Mouse (Mus musculus): ENCODE data around the gene 1600014C23Rik. TPM values are rescaled to one million over a fixed set of nuclear protein-coding genes. Genes with fewer than 3 reads are reported as not detected.

The 1600014C23Rik gene
- polyA plus RNA-seq, 1 experiment from 2014 or later: not detected

DNA sequence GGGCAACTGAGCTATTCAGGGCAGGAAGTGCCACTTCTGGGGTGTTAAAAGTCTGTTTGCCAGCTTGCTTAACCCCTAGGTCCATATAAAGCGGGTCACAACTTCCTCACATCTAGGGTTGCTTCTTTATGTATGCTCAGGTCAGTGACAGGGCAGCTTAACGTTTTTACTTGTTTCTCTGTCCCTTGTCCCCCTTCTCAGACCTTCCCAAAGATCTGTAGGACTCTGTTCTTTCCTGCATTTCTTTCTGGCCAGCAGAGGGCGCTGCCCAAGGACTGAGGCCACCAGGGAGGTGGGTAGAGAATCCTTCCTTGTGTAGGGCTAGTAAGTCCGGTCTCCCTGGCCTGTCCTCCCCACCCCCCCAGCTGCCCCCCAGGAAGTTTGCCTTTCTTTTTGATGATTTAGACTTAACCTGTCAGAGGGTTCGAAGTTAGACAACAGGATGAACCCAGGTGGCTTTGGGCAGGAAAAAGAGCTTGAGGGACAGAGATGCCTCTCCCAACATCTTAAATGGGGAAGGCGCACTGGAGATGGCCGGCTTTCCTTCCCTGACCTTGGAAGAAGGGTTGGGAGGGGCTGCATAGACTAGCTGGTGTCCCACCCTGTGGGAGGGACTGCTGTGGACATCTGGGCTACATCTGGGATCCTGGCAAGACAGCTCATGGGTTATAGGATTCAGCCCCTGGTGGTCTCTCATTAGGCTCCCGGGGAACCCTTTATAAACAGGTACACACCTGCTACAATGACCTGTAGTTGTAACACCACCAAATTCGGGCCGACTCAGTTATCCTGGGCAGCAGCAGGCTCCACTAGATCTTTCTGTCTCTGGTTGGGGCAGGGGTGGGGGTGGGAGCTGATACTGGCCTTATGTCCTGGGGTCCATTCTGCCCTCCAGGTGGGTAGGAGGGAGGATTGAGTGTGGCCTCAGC lies 2.0 kb upstream of the 1600014C23Rik start:
- H3K9me3 ChIP-seq (ENCODE audit: control insufficient read depth, low read length): peaks cover 8% of the 10 kb centered on the region; the same call in 1 of the 2 replicates
- peaks cover 20% of the 10 kb centered on the region for H3K4me1 ChIP-seq (ENCODE audit: control insufficient read depth, insufficient read depth, low read length)
- H3K27ac ChIP-seq (replicated peaks; ENCODE audit: low read depth, low read length): peak overlapping the region; percentile 91
- WGBS: 3% methylated on average over 10 of the region's 10 CpGs
- peak overlapping the region; percentile 68 for H3K9ac ChIP-seq (ENCODE audit: low read depth, low read length)
- peak overlapping the region; percentile 46 for H3K4me3 ChIP-seq (ENCODE audit: low read depth, low read length)
- H3K36me3 ChIP-seq (ENCODE audit: control insufficient read depth, insufficient read depth, low read length): no peaks in the 10 kb centered on the region
- peak overlapping the region; percentile 69 for H3K4me2 ChIP-seq (ENCODE audit: low read depth, low read length)
- ATAC-seq (ENCODE audit: low read depth): peak; percentile 54
- DNase-seq (ENCODE audit: low spot score): peak; percentile 88
- H3K27me3 ChIP-seq (replicated peaks; ENCODE audit: control insufficient read depth, insufficient read depth, low read length): peaks cover 13% of the 10 kb centered on the region

DNA sequence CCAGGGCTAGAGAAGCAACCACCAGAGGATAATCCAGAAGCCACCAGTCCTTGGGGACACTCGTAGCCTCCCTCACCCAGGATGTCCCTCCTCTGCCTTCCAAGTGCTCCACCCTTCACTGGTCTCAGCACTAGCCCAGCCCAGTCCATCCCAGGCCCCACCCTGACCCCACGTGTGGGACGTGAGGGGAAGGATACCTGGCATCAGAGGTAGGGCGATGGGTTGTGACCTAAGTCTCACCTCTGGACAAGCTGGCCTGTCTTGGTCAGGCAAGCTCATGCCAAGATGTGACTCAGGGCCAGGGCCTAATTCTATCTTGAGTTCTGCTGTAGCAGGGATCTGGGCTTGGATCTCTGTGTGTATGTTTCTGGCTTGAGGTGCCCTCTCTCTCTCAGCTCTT lies 1.2 kb upstream of the 1600014C23Rik start:
- Histone ChIP-seq H3K36me3 (ENCODE audit: control insufficient read depth, insufficient read depth, low read length) (no peaks in the 10 kb centered on the region), H3K4me3 (ENCODE audit: low read depth, low read length) (no peak overlapping the region), H3K9ac (ENCODE audit: low read depth, low read length) (no peak overlapping the region), H3K27me3 (replicated peaks; ENCODE audit: control insufficient read depth, insufficient read depth, low read length) (peaks cover 13% of the 10 kb centered on the region), H3K27ac (replicated peaks; ENCODE audit: low read depth, low read length) (0 out of 2 replicates have a peak overlapping the region, but pooled peaks have one; percentile 39), H3K4me1 (ENCODE audit: control insufficient read depth, insufficient read depth, low read length) (peaks cover 20% of the 10 kb centered on the region), H3K4me2 (ENCODE audit: low read depth, low read length) (no peak overlapping the region), H3K9me3 (ENCODE audit: control insufficient read depth, low read length) (peaks cover 8% of the 10 kb centered on the region; the same call in 1 of the 2 replicates)
- WGBS: 76% methylated on average over 4 of the region's 4 CpGs
- DNase-seq (ENCODE audit: low spot score) (no peak), ATAC-seq (ENCODE audit: low read depth) (no peak)

DNA sequence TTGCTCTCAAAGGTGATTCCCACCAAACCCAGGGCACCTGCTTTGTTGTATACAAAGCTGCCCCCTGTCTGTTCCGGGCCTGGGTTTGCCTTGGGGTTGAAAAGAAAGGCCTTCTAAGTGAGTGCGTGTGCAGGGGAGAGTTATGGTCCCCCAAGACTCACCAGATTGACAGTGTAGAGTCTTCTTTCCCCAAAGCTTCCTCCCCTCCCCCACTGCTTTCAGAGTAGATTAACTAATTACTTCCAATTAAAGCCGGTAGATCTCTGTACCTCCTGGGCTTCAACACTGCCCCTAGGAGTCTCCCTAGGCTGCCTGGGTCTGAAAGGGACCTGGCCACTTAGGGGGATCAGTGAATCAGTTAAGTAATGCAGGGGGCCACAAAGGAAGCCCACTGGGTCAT lies 689 bp upstream of the 1600014C23Rik start:
- 33% methylated on average over 3 of the region's 3 CpGs for WGBS
- ATAC-seq (ENCODE audit: low read depth) (no peak), DNase-seq (ENCODE audit: low spot score) (no peak)
- Histone ChIP-seq H3K4me2 (ENCODE audit: low read depth, low read length) (peak overlapping the region; percentile 86), H3K27me3 (replicated peaks; ENCODE audit: control insufficient read depth, insufficient read depth, low read length) (peaks cover 13% of the 10 kb centered on the region), H3K9me3 (ENCODE audit: control insufficient read depth, low read length) (peaks cover 8% of the 10 kb centered on the region; the same call in 1 of the 2 replicates), H3K4me3 (ENCODE audit: low read depth, low read length) (peak overlapping the region; percentile 38), H3K4me1 (ENCODE audit: control insufficient read depth, insufficient read depth, low read length) (peaks cover 20% of the 10 kb centered on the region), H3K36me3 (ENCODE audit: control insufficient read depth, insufficient read depth, low read length) (no peaks in the 10 kb centered on the region), H3K9ac (ENCODE audit: low read depth, low read length) (peak overlapping the region; percentile 59; the same call in 1 of the 2 replicates), H3K27ac (replicated peaks; ENCODE audit: low read depth, low read length) (0 out of 2 replicates have a peak overlapping the region, but pooled peaks have one; percentile 39)

DNA sequence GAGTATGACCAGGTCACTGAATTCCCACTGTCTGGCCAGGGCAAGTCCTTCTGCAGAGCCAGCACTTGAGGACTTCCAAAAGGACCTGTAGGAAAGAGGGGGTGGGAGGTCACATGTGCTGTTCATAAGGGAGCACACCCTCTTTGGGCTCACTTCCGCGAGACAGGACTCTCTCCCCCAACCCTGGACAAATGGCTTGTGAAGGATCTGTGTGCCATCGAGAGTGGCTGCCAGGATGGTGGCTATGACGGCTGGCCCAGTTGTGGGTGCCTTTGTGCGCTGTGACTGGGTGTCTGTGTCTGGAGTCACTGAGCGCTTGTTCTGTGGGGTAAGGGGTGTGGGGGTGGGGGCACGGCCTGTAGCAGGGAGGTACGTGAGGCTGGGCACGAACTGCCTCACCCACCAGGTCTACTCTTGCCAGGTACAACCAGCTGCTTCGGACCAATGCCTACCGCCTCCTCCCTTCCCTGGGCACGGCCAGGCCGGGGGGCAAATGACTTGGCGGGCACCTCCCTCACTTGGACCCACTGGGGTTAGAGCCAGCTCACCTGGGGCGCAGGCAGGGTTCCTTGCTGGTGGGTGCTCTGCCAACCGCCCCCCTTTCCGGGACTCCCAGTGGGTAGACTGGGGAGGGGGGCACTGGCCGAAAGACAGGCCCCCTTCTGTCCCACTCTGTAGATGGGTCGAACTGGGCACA lies 458 bp downstream of the 1600014C23Rik start:
- Histone ChIP-seq H3K4me1 (ENCODE audit: control insufficient read depth, insufficient read depth, low read length) (peaks cover 20% of the 10 kb centered on the region), H3K4me2 (ENCODE audit: low read depth, low read length) (peak overlapping the region; percentile 86), H3K27ac (replicated peaks; ENCODE audit: low read depth, low read length) (no peak overlapping the region), H3K9ac (ENCODE audit: low read depth, low read length) (peak overlapping the region; percentile 59), H3K36me3 (ENCODE audit: control insufficient read depth, insufficient read depth, low read length) (no peaks in the 10 kb centered on the region), H3K27me3 (replicated peaks; ENCODE audit: control insufficient read depth, insufficient read depth, low read length) (peaks cover 13% of the 10 kb centered on the region), H3K4me3 (ENCODE audit: low read depth, low read length) (peak overlapping the region; percentile 38), H3K9me3 (ENCODE audit: control insufficient read depth, low read length) (no peaks in the 10 kb centered on the region)
- DNase-seq (ENCODE audit: low spot score): no peak
- ATAC-seq (ENCODE audit: low read depth): no peak
- WGBS: 64% methylated on average over 18 of the region's 19 CpGs

DNA sequence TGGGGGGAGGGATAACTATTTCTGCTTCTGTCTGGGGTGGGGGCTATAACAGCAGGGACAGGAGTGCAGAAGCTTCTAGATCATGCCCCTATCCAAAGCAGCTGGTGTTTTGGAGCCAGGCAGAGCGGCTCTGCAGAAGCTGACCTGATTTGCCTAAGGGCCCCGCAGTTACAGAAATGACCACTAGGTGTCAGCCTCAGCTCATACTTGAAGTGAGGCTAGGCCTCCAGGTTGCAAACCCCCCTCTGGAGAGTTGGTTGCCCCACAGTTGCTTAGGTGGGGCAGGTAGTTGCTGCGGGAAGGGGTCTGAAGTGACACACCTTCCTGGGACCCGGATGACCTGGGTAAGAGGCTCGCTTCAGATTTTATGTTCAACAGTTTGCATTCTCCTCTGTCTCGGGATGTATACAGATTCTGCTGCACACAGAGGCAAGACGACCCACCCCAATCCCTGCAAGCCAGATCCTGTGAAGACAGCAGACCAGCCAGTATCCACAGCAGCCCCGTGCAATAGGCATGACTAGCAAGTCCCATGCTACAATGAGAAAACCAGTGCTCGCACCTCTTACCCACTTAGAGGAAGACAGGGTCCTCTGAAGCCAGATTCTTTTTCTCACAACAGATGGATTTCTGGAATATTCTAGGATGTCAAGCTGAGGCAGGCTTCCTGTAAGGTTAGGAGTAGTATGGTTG lies 2.3 kb downstream of the 1600014C23Rik start:
- H3K9ac ChIP-seq (ENCODE audit: low read depth, low read length): no peak overlapping the region
- H3K27ac ChIP-seq (replicated peaks; ENCODE audit: low read depth, low read length): no peak overlapping the region
- peaks cover 20% of the 10 kb centered on the region for H3K4me1 ChIP-seq (ENCODE audit: control insufficient read depth, insufficient read depth, low read length)
- no peaks in the 10 kb centered on the region for H3K9me3 ChIP-seq (ENCODE audit: control insufficient read depth, low read length)
- 17% methylated on average over 9 of the region's 9 CpGs for WGBS
- no peak overlapping the region for H3K4me3 ChIP-seq (ENCODE audit: low read depth, low read length)
- peak; percentile 45 for ATAC-seq (ENCODE audit: low read depth)
- no peaks in the 10 kb centered on the region for H3K36me3 ChIP-seq (ENCODE audit: control insufficient read depth, insufficient read depth, low read length)
- peaks cover 13% of the 10 kb centered on the region for H3K27me3 ChIP-seq (replicated peaks; ENCODE audit: control insufficient read depth, insufficient read depth, low read length)
- H3K4me2 ChIP-seq (ENCODE audit: low read depth, low read length): no peak overlapping the region
- DNase-seq (ENCODE audit: low spot score): peak; percentile 86

DNA sequence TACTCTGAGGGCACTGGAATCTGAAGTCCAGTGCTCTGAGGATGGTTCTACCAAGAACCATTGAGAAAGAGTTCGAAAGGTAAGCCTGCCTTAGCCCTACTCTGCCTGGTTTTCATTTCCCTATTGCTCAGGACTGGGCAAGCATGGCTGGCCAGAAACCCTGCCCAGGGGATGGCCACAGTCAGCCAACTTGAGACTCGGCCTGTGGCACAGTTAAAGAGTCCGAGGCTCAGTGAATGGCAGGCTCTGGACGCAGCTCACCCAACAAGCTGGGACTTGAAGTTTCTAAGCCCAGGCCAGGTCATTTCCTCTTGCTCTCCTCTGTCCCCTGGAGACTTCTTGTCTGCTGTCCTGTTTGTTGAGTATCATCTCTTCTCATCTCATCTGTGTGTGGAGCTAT lies 2.9 kb downstream of the 1600014C23Rik start:
- H3K9ac ChIP-seq (ENCODE audit: low read depth, low read length): no peak overlapping the region
- no peak overlapping the region for H3K27ac ChIP-seq (replicated peaks; ENCODE audit: low read depth, low read length)
- peaks cover 13% of the 10 kb centered on the region for H3K27me3 ChIP-seq (replicated peaks; ENCODE audit: control insufficient read depth, insufficient read depth, low read length)
- H3K4me2 ChIP-seq (ENCODE audit: low read depth, low read length): no peak overlapping the region
- no peak overlapping the region for H3K4me3 ChIP-seq (ENCODE audit: low read depth, low read length)
- no peak for ATAC-seq (ENCODE audit: low read depth)
- 73% methylated on average over 4 of the region's 4 CpGs for WGBS
- H3K9me3 ChIP-seq (ENCODE audit: control insufficient read depth, low read length): no peaks in the 10 kb centered on the region
- H3K4me1 ChIP-seq (ENCODE audit: control insufficient read depth, insufficient read depth, low read length): peaks cover 14% of the 10 kb centered on the region
- DNase-seq (ENCODE audit: low spot score): no peak
- no peaks in the 10 kb centered on the region for H3K36me3 ChIP-seq (ENCODE audit: control insufficient read depth, insufficient read depth, low read length)

DNA sequence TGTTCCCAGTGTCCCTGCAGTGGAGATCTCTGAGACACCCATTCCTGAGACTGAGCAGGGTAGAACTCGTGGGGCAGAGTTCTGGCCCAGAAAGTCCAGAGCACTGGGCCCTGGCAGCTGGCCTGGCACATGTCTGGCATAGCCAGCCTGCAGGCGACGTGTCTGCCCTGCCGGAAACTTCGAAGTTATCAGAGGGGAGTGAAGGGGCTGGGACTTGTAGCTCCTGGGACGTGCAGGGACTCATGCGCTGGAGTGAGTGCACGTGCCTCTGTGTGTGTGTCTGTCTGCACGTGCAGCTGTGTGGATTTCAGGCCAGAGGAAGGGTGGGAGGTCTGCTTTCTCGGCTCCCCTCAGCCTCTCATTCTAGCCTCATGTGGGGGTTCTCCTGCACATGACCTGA lies 4.3 kb downstream of the 1600014C23Rik start:
- WGBS: 41% methylated on average over 10 of the region's 10 CpGs
- Histone ChIP-seq H3K9ac (ENCODE audit: low read depth, low read length) (0 out of 2 replicates have a peak overlapping the region, but pooled peaks have one; percentile 2), H3K27ac (replicated peaks; ENCODE audit: low read depth, low read length) (no peak overlapping the region), H3K4me3 (ENCODE audit: low read depth, low read length) (no peak overlapping the region), H3K4me1 (ENCODE audit: control insufficient read depth, insufficient read depth, low read length) (peaks cover 12% of the 10 kb centered on the region), H3K36me3 (ENCODE audit: control insufficient read depth, insufficient read depth, low read length) (no peaks in the 10 kb centered on the region), H3K4me2 (ENCODE audit: low read depth, low read length) (no peak overlapping the region), H3K27me3 (replicated peaks; ENCODE audit: control insufficient read depth, insufficient read depth, low read length) (peaks cover 13% of the 10 kb centered on the region), H3K9me3 (ENCODE audit: control insufficient read depth, low read length) (no peaks in the 10 kb centered on the region)
- peak; percentile 38 for DNase-seq (ENCODE audit: low spot score)
- ATAC-seq (ENCODE audit: low read depth): no peak
